Mouse (Mus musculus) liver, embryonic 14.5 days (tissue): Measurements from ENCODE around the gene Zscan26.

Experiments
- CTCF ChIP-seq: IDR thresholded peaks from 2 replicates; pipeline ENCODE4 v1.5.1; 2016; ENCODE audit warnings: antibody characterized with exemption, low read depth, control low read depth
- EP300 ChIP-seq: IDR thresholded peaks from 2 replicates; pipeline ENCODE4 v1.6.1; 2016; ENCODE audit warnings: antibody characterized with exemption, low read depth

- TF ChIP-seq CTCF (no peak), EP300 (no peak)
These were observed 5.5 kb downstream of the Zscan26 start for GRCm38 (mm10) chr13:21447856-21448614.
